In genomic region chr1:82779388-82779966, GRCm38 (mm10) we compare ENCODE assay signal across 23 mouse cellular contexts. TPM values are rescaled to one million over a fixed set of nuclear protein-coding genes. Genes with fewer than 3 reads are reported as not detected.
"Had no signal": no experiment of that assay in that cellular context is flagged by ENCODE, and none has a peak within 500 bp of the region (broad histone marks: within the 10 kb centered on the region; RNA-seq: fewer than 3 reads in every experiment).

No protein-coding gene starts in this region.

- H3K36me3 ChIP-seq: neural tube, embryonic 13.5 days; neural tube, embryonic 15.5 days; stomach, embryonic 15.5 days had no signal

- H3K27ac ChIP-seq: neural tube, embryonic 13.5 days; neural tube, embryonic 15.5 days; stomach, embryonic 15.5 days; stomach, postnatal 0 days had no signal

- H3K9me3 ChIP-seq: neural tube, embryonic 13.5 days; neural tube, embryonic 15.5 days; stomach, embryonic 15.5 days had no signal

- H3K4me3 ChIP-seq: neural tube, embryonic 13.5 days; neural tube, embryonic 15.5 days; stomach, embryonic 15.5 days had no signal

- DNase-seq: retina, postnatal 1 day; right cerebral cortex, adult 18-20 months; right cerebral cortex, postnatal 14 days; right cerebral cortex, postnatal 25 days; right cerebral cortex, postnatal 4 days; spleen, adult 18-20 months; thymus, adult 18-20 months; thymus, adult 2 months; thymus, postnatal 14 days; thymus, postnatal 25 days; thymus, postnatal 36 days; thymus, postnatal 4 days had no signal

- H3K4me2 ChIP-seq: neural tube, embryonic 13.5 days; neural tube, embryonic 15.5 days; stomach, embryonic 15.5 days had no signal

- H3K27me3 ChIP-seq: neural tube, embryonic 13.5 days; neural tube, embryonic 15.5 days; stomach, embryonic 15.5 days had no signal

- H3K4me1 ChIP-seq: neural tube, embryonic 13.5 days; neural tube, embryonic 15.5 days; stomach, embryonic 15.5 days had no signal

- H3K9ac ChIP-seq: neural tube, embryonic 13.5 days; neural tube, embryonic 15.5 days; stomach, embryonic 15.5 days had no signal

RNA-seq across cellular contexts. Expression of gene Gm47791, which starts 8.4 kb away (rescaled TPM):
- polyA plus RNA-seq: neural tube, embryonic 13.5 days; neural tube, embryonic 14.5 days; neural tube, embryonic 15.5 days; spleen, adult 2 months; stomach, embryonic 14.5 days; stomach, embryonic 15.5 days; stomach, embryonic 16.5 days; stomach, postnatal 0 days; testis, adult 2 months; thymus, adult 2 months; thymus, postnatal 0 days; urinary bladder, adult 2 months had no signal

RNA-seq across cellular contexts. Expression of gene Tm4sf20, which starts 11.2 kb away (rescaled TPM):
- polyA plus RNA-seq: neural tube, embryonic 14.5 days; neural tube, embryonic 15.5 days; spleen, adult 2 months; testis, adult 2 months had no signal
